Mouse (Mus musculus) forebrain, embryonic 13.5 days (tissue): Measurements from ENCODE around the gene Tmem14c. TPM values are rescaled to one million over a fixed set of nuclear protein-coding genes. Genes with fewer than 3 reads are reported as not detected.
A peak's percentile ranks its signal among the peaks of the same experiment; 100 is the strongest.
"Not testable (repeated sequence)": the region's sequence is repeated elsewhere in the genome, so short reads cannot be mapped to it uniquely, and the experiment has no call there.

Experiments used
- ATAC-seq: fragments of 200-750 bp; cut with Nextera tagmentation; 2 replicates; pipeline ENCODE4 v1.8.0; 2017
- H3K27ac ChIP-seq: fragments of 300-500 bp; sonication (generic); 2 replicates; pipeline ENCODE4 v1.5.1; 2015; ENCODE audit warnings: inconsistent platforms, mild to moderate bottlenecking, moderate library complexity
- H3K27me3 ChIP-seq: fragments of 300-500 bp; sonication (generic); 2 replicates; pipeline ENCODE4 v1.6.1; 2015; ENCODE audit warnings: mild to moderate bottlenecking, inconsistent platforms
- H3K36me3 ChIP-seq: fragments of 300-500 bp; sonication (generic); 2 replicates; pipeline ENCODE4 v1.6.1; 2015; ENCODE audit warnings: mild to moderate bottlenecking, inconsistent platforms; ENCODE audit not compliant: poor library complexity, severe bottlenecking
- H3K4me1 ChIP-seq: fragments of 300-500 bp; sonication (generic); 2 replicates; pipeline ENCODE4 v1.6.1; 2015; ENCODE audit warnings: inconsistent platforms
- H3K4me2 ChIP-seq: fragments of 300-500 bp; sonication (generic); 2 replicates; pipeline ENCODE4 v1.6.1; 2015; ENCODE audit warnings: inconsistent platforms, mild to moderate bottlenecking, moderate library complexity
- H3K4me3 ChIP-seq: fragments of 300-500 bp; sonication (generic); 2 replicates; pipeline ENCODE4 v1.5.1; 2015; ENCODE audit warnings: mild to moderate bottlenecking, inconsistent platforms
- H3K9ac ChIP-seq: fragments of 300-500 bp; sonication (generic); 2 replicates; pipeline ENCODE4 v1.6.1; 2015; ENCODE audit warnings: mild to moderate bottlenecking, inconsistent platforms
- H3K9me3 ChIP-seq: fragments of 300-500 bp; sonication (generic); replicated peaks from 2 replicates; pipeline ENCODE4 v1.6.1; 2016; ENCODE audit warnings: inconsistent platforms
- WGBS: fragments of 180-500 bp; shearing (Covaris S2); methylation state at CpG from one replicate; pipeline ENCODE4 v1.1.7; 2015; 5-methylcytosine and 5-hydroxymethylcytosine counted together
- polyA plus RNA-seq: library from polyadenylated mRNA; unstranded; fragments of >200 nt; fragmentation: Nextera tagmentation; extraction: Ambion mirVana; gene quantifications from 2 replicates; pipeline ENCODE4 v1.2.1, GENCODE M21; 2015

Tmem14c gene
- polyA plus RNA-seq, 1 experiment from 2014 or later: 132 TPM

- H3K9ac ChIP-seq, H3K27ac ChIP-seq, H3K36me3 ChIP-seq, H3K4me1 ChIP-seq, H3K9me3 ChIP-seq, H3K4me3 ChIP-seq, H3K27me3 ChIP-seq, ATAC-seq, H3K4me2 ChIP-seq: not testable (repeated sequence)
- WGBS: 70% methylated on average over 4 of the region's 4 CpGs
Observed at GRCm38 (mm10) chr13:40987608-40988303, 28.3 kb upstream of the Tmem14c start.

- peaks cover 4% of the 10 kb centered on the region; the same call in 1 of the 2 replicates for H3K27me3 ChIP-seq
- H3K9me3 ChIP-seq: no peaks in the 10 kb centered on the region
- H3K27ac ChIP-seq: no peak overlapping the region
- H3K9ac ChIP-seq: no peak overlapping the region
- H3K4me2 ChIP-seq: no peak overlapping the region
- H3K4me1 ChIP-seq: no peaks in the 10 kb centered on the region
- no peak overlapping the region for H3K4me3 ChIP-seq
- no peaks in the 10 kb centered on the region for H3K36me3 ChIP-seq
- ATAC-seq: no peak
- WGBS: 77% methylated on average over 2 of the region's 2 CpGs
Observed at GRCm38 (mm10) chr13:40988418-40988817, 27.7 kb upstream of the Tmem14c start.

- no peaks in the 10 kb centered on the region for H3K9me3 ChIP-seq
- H3K4me1 ChIP-seq: peaks cover 12% of the 10 kb centered on the region
- H3K9ac ChIP-seq: no peak overlapping the region
- peak; percentile 75; the same call in 1 of the 2 replicates for ATAC-seq
- peak overlapping the region; percentile 51 for H3K27ac ChIP-seq
- no peaks in the 10 kb centered on the region for H3K36me3 ChIP-seq
- WGBS: 2% methylated on average over 8 of the region's 8 CpGs
- peak overlapping the region; percentile 30 for H3K4me2 ChIP-seq
- H3K4me3 ChIP-seq: no peak overlapping the region
- peaks cover 4% of the 10 kb centered on the region; the same call in 1 of the 2 replicates for H3K27me3 ChIP-seq
Observed at GRCm38 (mm10) chr13:40994487-40995263, 21.4 kb upstream of the Tmem14c start.

GRCm38 (mm10) chr13:40998537-40998936 is 17.6 kb upstream of the Tmem14c start:
- H3K36me3 ChIP-seq, H3K27ac ChIP-seq, H3K4me3 ChIP-seq, ATAC-seq, H3K27me3 ChIP-seq, H3K4me2 ChIP-seq, H3K9ac ChIP-seq, H3K9me3 ChIP-seq: not testable (repeated sequence)
- 93% methylated on average over 5 of the region's 5 CpGs for WGBS
- H3K4me1 ChIP-seq: peaks cover 32% of the 10 kb centered on the region

GRCm38 (mm10) chr13:41000140-41000925 is 15.8 kb upstream of the Tmem14c start:
- peak; percentile 50 for ATAC-seq
- Histone ChIP-seq H3K27me3 (no peaks in the 10 kb centered on the region), H3K9ac (peak overlapping the region; percentile 87), H3K4me3 (peak overlapping the region; percentile 94), H3K4me1 (peaks cover 21% of the 10 kb centered on the region), H3K27ac (peak overlapping the region; percentile 96), H3K4me2 (peak overlapping the region; percentile 89), H3K36me3 (peaks cover 3% of the 10 kb centered on the region), H3K9me3 (no peaks in the 10 kb centered on the region)
- WGBS: 1% methylated on average over 25 of the region's 25 CpGs

GRCm38 (mm10) chr13:41000926-41001639 is 15.0 kb upstream of the Tmem14c start, which contains the start of gene Pak1ip1:
Gene Pak1ip1 (plus strand): TSS chr13:41001023.
- H3K27ac ChIP-seq: peak within 1 kb of the TSS; percentile 96
- H3K36me3 ChIP-seq: peaks cover 10% of the 10 kb centered on the region
- ATAC-seq: peak; percentile 97
- no peaks in the 10 kb centered on the region for H3K27me3 ChIP-seq
- WGBS: under 1% methylated on average over 58 of the region's 58 CpGs
- H3K4me1 ChIP-seq: peaks cover 21% of the 10 kb centered on the region
- H3K4me2 ChIP-seq: peak within 1 kb of the TSS; percentile 89
- H3K9me3 ChIP-seq: no peaks in the 10 kb centered on the region
- H3K4me3 ChIP-seq: peak within 1 kb of the TSS; percentile 94
- H3K9ac ChIP-seq: peak within 1 kb of the TSS; percentile 87

- 89% methylated on average over 5 of the region's 5 CpGs for WGBS
Observed at GRCm38 (mm10) chr13:41002001-41002400, 14.1 kb upstream of the Tmem14c start.

GRCm38 (mm10) chr13:41006244-41006643 is 9.8 kb upstream of the Tmem14c start:
- Histone ChIP-seq H3K36me3 (peaks cover 61% of the 10 kb centered on the region), H3K4me3 (no peak overlapping the region), H3K4me1 (peaks cover 13% of the 10 kb centered on the region), H3K9me3 (no peaks in the 10 kb centered on the region), H3K4me2 (no peak overlapping the region), H3K27ac (no peak overlapping the region), H3K27me3 (no peaks in the 10 kb centered on the region), H3K9ac (no peak overlapping the region)
- no peak for ATAC-seq
- 96% methylated on average over 4 of the region's 4 CpGs for WGBS

More at GRCm38 (mm10) chr13:41002001-41002400, 14.1 kb upstream of the Tmem14c start:
- peak overlapping the region; percentile 89 for H3K4me2 ChIP-seq
- no peaks in the 10 kb centered on the region for H3K27me3 ChIP-seq
- H3K9me3 ChIP-seq: no peaks in the 10 kb centered on the region
- ATAC-seq: no peak
- H3K27ac ChIP-seq: no peak overlapping the region
- no peak overlapping the region for H3K9ac ChIP-seq
- peaks cover 20% of the 10 kb centered on the region for H3K36me3 ChIP-seq
- peaks cover 21% of the 10 kb centered on the region for H3K4me1 ChIP-seq
- peak overlapping the region; percentile 94 for H3K4me3 ChIP-seq

GRCm38 (mm10) chr13:41008271-41008670 is 7.8 kb upstream of the Tmem14c start:
- Histone ChIP-seq H3K27ac (no peak overlapping the region), H3K9ac (no peak overlapping the region), H3K9me3 (no peaks in the 10 kb centered on the region), H3K36me3 (peaks cover 81% of the 10 kb centered on the region), H3K27me3 (no peaks in the 10 kb centered on the region), H3K4me1 (peaks cover 1% of the 10 kb centered on the region; the same call in 1 of the 2 replicates), H3K4me2 (no peak overlapping the region), H3K4me3 (no peak overlapping the region)
- WGBS: 93% methylated on average over 10 of the region's 10 CpGs
- no peak for ATAC-seq

GRCm38 (mm10) chr13:41008946-41009345 is 7.1 kb upstream of the Tmem14c start:
- Histone ChIP-seq H3K4me3 (no peak overlapping the region), H3K36me3 (peaks cover 86% of the 10 kb centered on the region), H3K27ac (no peak overlapping the region), H3K4me1 (no peaks in the 10 kb centered on the region), H3K9ac (no peak overlapping the region), H3K27me3 (no peaks in the 10 kb centered on the region), H3K9me3 (no peaks in the 10 kb centered on the region), H3K4me2 (no peak overlapping the region)
- no peak for ATAC-seq
- WGBS: 86% methylated on average over 8 of the region's 8 CpGs

GRCm38 (mm10) chr13:41016797-41017405 is 809 bp downstream of the Tmem14c start:
- H3K4me1 ChIP-seq: peaks cover 20% of the 10 kb centered on the region
- 32% methylated on average over 12 of the region's 12 CpGs for WGBS
- peak overlapping the region; percentile 77 for H3K9ac ChIP-seq
- H3K27ac ChIP-seq: peak overlapping the region; percentile 70; the same call in 1 of the 2 replicates
- peaks cover 57% of the 10 kb centered on the region for H3K36me3 ChIP-seq
- ATAC-seq: peak; percentile 5; the same call in 1 of the 2 replicates
- peak overlapping the region; percentile 63 for H3K4me3 ChIP-seq
- H3K27me3 ChIP-seq: no peaks in the 10 kb centered on the region
- H3K9me3 ChIP-seq: no peaks in the 10 kb centered on the region
- H3K4me2 ChIP-seq: peak overlapping the region; percentile 72
